Mouse (Mus musculus) v-Abl transformed pro-B cells (cell line): ENCODE data around the gene Ap2b1.

Experiments used
- in situ Hi-C, 2 experiments: fragments of 400-800 bp; cut with MboI; formaldehyde crosslinking; loops; one replicate each; pipeline ENCODE4 v1.15.1; 2025; ENCODE audit not compliant: unreplicated experiment in 2 of 2

Gene Ap2b1

DNA sequence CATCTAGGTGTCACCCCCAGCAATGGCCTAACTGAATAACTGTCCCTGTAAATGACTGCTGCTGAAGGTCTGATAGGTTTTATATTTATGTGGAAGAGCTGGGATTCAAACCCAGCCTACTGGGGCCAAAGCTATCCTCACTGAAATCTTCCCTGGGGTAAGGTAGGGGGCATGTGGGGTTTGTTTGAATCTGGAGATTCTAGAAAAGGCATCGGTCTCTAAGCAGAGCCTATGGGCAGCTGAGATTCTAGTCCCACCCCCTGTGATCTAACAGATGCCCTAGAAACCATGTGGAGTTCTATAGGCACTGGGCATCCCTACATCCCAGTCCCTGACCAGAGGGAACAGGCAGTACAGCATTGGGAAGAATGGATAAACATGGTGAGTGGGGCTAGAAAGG lies 138.6 kb downstream of the Ap2b1 start, which contains the start of gene 1700020L24Rik:
TSS of gene 1700020L24Rik (plus strand) at position 301 of the 400 bp plus-strand sequence.
- in situ Hi-C loops, result loop anchor here (5.0 kb wide), 1 partner anchor 300 kb away; no protein-coding TSS in a partner anchor

- in situ Hi-C loops, result loop anchor here (5.0 to 10.0 kb wide), 4 partner anchors 105 to 298 kb away; no protein-coding TSS in a partner anchor
Observed at GRCm38 (mm10) chr11:83439426-83440060, 140.7 kb downstream of the Ap2b1 start.

- in situ Hi-C loops, result loop anchor here (5.0 to 10.0 kb wide), 3 partner anchors 104 to 192 kb away; no protein-coding TSS in a partner anchor
Observed at GRCm38 (mm10) chr11:83440081-83441064, 141.5 kb downstream of the Ap2b1 start.

- in situ Hi-C loops, result loop anchor here (5.0 to 10.0 kb wide), 3 partner anchors 104 to 191 kb away; no protein-coding TSS in a partner anchor
Observed at GRCm38 (mm10) chr11:83441235-83441634, 142.4 kb downstream of the Ap2b1 start.

- in situ Hi-C loops, result loop anchor here (5.0 to 10.0 kb wide), 3 partner anchors 102 to 190 kb away; no protein-coding TSS in a partner anchor
Observed at GRCm38 (mm10) chr11:83442596-83443267, 143.9 kb downstream of the Ap2b1 start.

DNA sequence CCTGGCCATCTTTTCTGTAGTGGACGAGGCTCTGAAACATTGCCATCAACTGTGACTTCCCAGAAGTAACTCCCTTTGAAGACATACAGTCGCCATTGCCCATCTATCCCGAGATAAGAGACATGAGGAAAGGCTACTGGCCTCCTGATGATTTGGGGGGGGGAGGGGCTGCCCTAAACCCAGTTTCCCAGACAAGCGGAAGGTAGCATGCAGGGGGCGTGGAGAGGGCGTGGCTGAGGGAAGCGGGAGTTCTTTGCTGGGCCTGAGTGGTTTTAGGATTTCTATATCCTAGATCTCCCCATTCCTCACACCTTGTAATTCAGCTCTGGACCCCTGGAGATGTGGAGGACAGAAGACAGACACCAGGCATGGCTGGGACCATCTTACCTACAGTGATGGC lies 145.0 kb downstream of the Ap2b1 start:
- in situ Hi-C loops, result loop anchor here (5.0 to 10.0 kb wide), 3 partner anchors 101 to 188 kb away; no protein-coding TSS in a partner anchor

GRCm38 (mm10) chr11:83445001-83445400 lies 146.2 kb downstream of the Ap2b1 start:
- in situ Hi-C loops, result loop anchor here in 1 of 2 experiments (10.0 kb wide), 1 partner anchor 100 kb away; no protein-coding TSS in a partner anchor

GRCm38 (mm10) chr11:83447612-83448011 lies 148.8 kb downstream of the Ap2b1 start:
- in situ Hi-C loops, result loop anchor here in 1 of 2 experiments (10.0 kb wide), 1 partner anchor 97 kb away; no protein-coding TSS in a partner anchor

DNA sequence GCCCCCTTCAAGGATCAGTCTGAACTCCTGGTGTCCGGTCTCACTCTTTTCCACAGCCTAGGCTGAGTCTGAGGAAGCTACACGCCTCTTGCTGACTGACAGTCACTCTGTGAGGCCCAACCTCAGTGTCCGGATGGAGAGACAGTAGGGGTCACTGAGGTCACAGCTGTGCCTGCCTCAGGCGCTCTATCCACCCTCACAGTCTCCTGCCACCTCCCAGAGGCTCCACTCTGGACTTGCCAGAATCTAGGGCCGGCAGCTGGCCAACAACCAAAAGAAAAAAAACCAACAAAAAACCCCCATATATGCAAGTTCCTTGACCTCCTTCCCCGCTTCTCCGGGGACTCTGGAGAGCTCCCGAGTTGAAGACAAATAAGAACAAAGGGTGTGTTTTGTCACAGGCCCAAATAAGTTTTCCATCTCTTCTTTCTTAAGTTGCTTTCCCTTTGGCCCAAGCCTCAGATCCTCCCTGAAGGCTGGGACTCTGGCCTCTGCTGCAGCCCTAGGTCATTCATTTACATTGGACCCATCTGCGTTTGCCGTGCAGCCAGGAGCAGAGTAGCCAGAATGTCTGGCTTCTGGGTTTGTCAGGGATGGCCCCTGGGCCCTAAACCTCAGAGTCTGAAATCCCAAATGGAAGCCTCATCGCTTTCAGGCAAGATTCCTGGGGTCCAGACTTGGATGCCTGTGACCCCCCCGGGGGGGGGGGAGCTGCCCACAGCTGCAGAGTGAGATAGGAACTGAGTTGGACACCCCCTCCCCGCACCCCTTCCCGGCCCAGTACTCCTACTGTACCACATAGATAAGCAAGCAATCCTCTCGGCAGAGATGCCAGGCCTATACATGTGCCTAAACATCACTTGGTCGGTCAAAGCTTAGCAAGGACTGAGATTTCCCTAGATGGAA lies 149.4 kb downstream of the Ap2b1 start:
- in situ Hi-C loops, result loop anchor here in 1 of 2 experiments (10.0 kb wide), 1 partner anchor 97 kb away; no protein-coding TSS in a partner anchor

DNA sequence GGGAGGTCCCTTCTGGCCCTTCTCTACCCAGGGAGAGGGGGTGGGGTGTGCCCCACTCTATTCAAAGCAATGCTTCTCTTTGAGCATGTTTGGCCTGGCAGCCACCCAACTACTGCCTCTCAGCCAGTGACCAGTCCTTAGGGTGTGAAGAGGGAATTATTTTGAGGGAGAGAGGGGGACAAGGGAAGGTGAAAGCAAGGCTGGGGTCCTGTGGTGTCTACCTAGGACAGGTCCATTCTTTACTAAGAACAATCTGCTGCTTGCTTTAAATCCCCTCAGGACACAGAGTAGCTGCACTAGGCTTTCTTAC lies 150.1 kb downstream of the Ap2b1 start:
- in situ Hi-C loops, result loop anchor here in 1 of 2 experiments (10.0 kb wide), 1 partner anchor 96 kb away; no protein-coding TSS in a partner anchor

DNA sequence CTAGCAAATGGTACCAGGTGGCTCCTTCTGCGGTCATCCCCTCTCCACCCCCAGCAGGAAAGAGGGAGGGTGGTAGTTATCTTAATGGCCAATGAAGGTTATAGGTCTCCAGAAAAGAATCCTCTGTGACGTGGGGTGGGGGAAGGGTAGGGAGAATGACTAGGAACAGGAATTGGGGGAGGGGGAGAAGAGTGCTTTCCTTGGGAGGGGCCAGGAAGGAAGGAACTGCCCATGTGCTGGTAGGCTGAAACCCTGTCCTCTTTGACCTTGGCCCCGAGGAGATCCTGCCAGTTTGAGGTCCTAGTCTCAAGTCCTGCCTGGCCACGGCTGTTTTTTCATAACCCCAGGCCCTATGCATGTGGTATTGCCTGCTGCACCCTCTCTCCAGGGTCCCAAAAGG lies 150.5 kb downstream of the Ap2b1 start:
- in situ Hi-C loops, result loop anchor here in 1 of 2 experiments (10.0 kb wide), 1 partner anchor 96 kb away; no protein-coding TSS in a partner anchor

GRCm38 (mm10) chr11:83450550-83450949 lies 151.7 kb downstream of the Ap2b1 start:
- in situ Hi-C loops, result no loop called here

- in situ Hi-C loops, result no loop called here
Observed at GRCm38 (mm10) chr11:83451281-83451680, 152.5 kb downstream of the Ap2b1 start.

- in situ Hi-C loops, result no loop called here
Observed at GRCm38 (mm10) chr11:83454548-83454947, 155.7 kb downstream of the Ap2b1 start.
